Mouse (Mus musculus) heart, embryonic 12.5 days (tissue): ENCODE measurements around the gene Bcas3. TPM values are rescaled to one million over a fixed set of nuclear protein-coding genes. Genes with fewer than 3 reads are reported as not detected.

Experiments used
- ATAC-seq: fragments of 200-750 bp; cut with Nextera tagmentation; 2 replicates; pipeline ENCODE4 v1.8.0; 2017; ENCODE audit warnings: moderate TSS enrichment, moderate library complexity; ENCODE audit not compliant: insufficient number of reproducible peaks, low FRiP score
- H3K27ac ChIP-seq: fragments of 300-500 bp; sonication (generic); 2 replicates; pipeline ENCODE4 v1.5.1; 2016; ENCODE audit warnings: mild to moderate bottlenecking, moderate library complexity; ENCODE audit not compliant: poor library complexity, severe bottlenecking
- H3K27me3 ChIP-seq: fragments of 300-500 bp; sonication (generic); replicated peaks from 2 replicates; pipeline ENCODE4 v1.6.1; 2016; ENCODE audit warnings: mild to moderate bottlenecking, moderate library complexity
- H3K36me3 ChIP-seq: fragments of 300-500 bp; sonication (generic); 2 replicates; pipeline ENCODE4 v1.6.1; 2016; ENCODE audit warnings: mild to moderate bottlenecking, moderate library complexity
- H3K4me1 ChIP-seq: fragments of 300-500 bp; sonication (generic); replicated peaks from 2 replicates; pipeline ENCODE4 v1.6.1; 2016; ENCODE audit warnings: mild to moderate bottlenecking
- H3K4me2 ChIP-seq: fragments of 300-500 bp; sonication (generic); 2 replicates; pipeline ENCODE4 v1.6.1; 2016; ENCODE audit warnings: mild to moderate bottlenecking, moderate library complexity
- H3K4me3 ChIP-seq: fragments of 300-500 bp; sonication (generic); 2 replicates; pipeline ENCODE4 v1.5.1; 2016; ENCODE audit warnings: mild to moderate bottlenecking
- H3K9ac ChIP-seq: fragments of 300-500 bp; sonication (generic); 2 replicates; pipeline ENCODE4 v1.6.1; 2016; ENCODE audit warnings: mild to moderate bottlenecking, moderate library complexity
- H3K9me3 ChIP-seq: fragments of 300-500 bp; sonication (generic); replicated peaks from 2 replicates; pipeline ENCODE4 v1.6.1; 2016; ENCODE audit warnings: mild to moderate bottlenecking, moderate library complexity
- WGBS: fragments of 180-500 bp; shearing (Covaris S2); methylation state at CpG from one replicate; pipeline ENCODE4 v1.1.7; 2016; 5-methylcytosine and 5-hydroxymethylcytosine counted together
- polyA plus RNA-seq: library from polyadenylated mRNA; unstranded; fragments of >200 nt; fragmentation: Nextera tagmentation; extraction: Ambion mirVana; gene quantifications from 2 replicates; pipeline ENCODE4 v1.2.1, GENCODE M21; 2016

Gene Bcas3
- polyA plus RNA-seq, 1 experiment from 2014 or later: 16.1 TPM

- Histone ChIP-seq H3K4me1 (peaks cover 21% of the 10 kb centered on the region), H3K9me3 (no peaks in the 10 kb centered on the region), H3K27ac (no peak overlapping the region), H3K36me3 (no peaks in the 10 kb centered on the region), H3K9ac (no peak overlapping the region), H3K4me3 (no peak overlapping the region), H3K4me2 (no peak overlapping the region), H3K27me3 (no peaks in the 10 kb centered on the region)
- no peak for ATAC-seq
- 55% methylated on average over 7 of the region's 7 CpGs for WGBS
Measured at GRCm38 (mm10) chr11:85734317-85735211, 381.6 kb downstream of the Bcas3 start.

- ATAC-seq: no peak
- H3K4me2 ChIP-seq: no peak overlapping the region
- no peak overlapping the region for H3K4me3 ChIP-seq
- no peak overlapping the region for H3K9ac ChIP-seq
- H3K36me3 ChIP-seq: no peaks in the 10 kb centered on the region
- no peak overlapping the region for H3K27ac ChIP-seq
- 55% methylated on average over 9 of the region's 9 CpGs for WGBS
- no peaks in the 10 kb centered on the region for H3K9me3 ChIP-seq
- peaks cover 31% of the 10 kb centered on the region for H3K4me1 ChIP-seq
- H3K27me3 ChIP-seq: 0 out of 2 replicates have a peak, but pooled peaks cover 3% of the 10 kb centered on the region
Measured at GRCm38 (mm10) chr11:85737227-85737626, 384.3 kb downstream of the Bcas3 start.

GRCm38 (mm10) chr11:85737893-85738292 is 384.9 kb downstream of the Bcas3 start:
- H3K4me3 ChIP-seq: no peak overlapping the region
- H3K27me3 ChIP-seq: 0 out of 2 replicates have a peak, but pooled peaks cover 3% of the 10 kb centered on the region
- peaks cover 31% of the 10 kb centered on the region for H3K4me1 ChIP-seq
- no peak for ATAC-seq
- no peak overlapping the region for H3K27ac ChIP-seq
- H3K9me3 ChIP-seq: no peaks in the 10 kb centered on the region
- 65% methylated on average over 3 of the region's 3 CpGs for WGBS
- no peak overlapping the region for H3K9ac ChIP-seq
- no peak overlapping the region for H3K4me2 ChIP-seq
- H3K36me3 ChIP-seq: no peaks in the 10 kb centered on the region

- Histone ChIP-seq H3K4me3 (no peak overlapping the region), H3K4me2 (no peak overlapping the region), H3K27me3 (peaks cover 4% of the 10 kb centered on the region; the same call in 1 of the 2 replicates), H3K4me1 (peaks cover 27% of the 10 kb centered on the region), H3K27ac (no peak overlapping the region), H3K36me3 (no peaks in the 10 kb centered on the region), H3K9me3 (no peaks in the 10 kb centered on the region), H3K9ac (no peak overlapping the region)
- no peak for ATAC-seq
- WGBS: 46% methylated on average over 5 of the region's 5 CpGs
Measured at GRCm38 (mm10) chr11:85738585-85738984, 385.6 kb downstream of the Bcas3 start.

- ATAC-seq: no peak
- WGBS: 34% methylated on average over 6 of the region's 6 CpGs
- Histone ChIP-seq H3K9me3 (no peaks in the 10 kb centered on the region), H3K4me3 (no peak overlapping the region), H3K36me3 (no peaks in the 10 kb centered on the region), H3K4me1 (peaks cover 22% of the 10 kb centered on the region), H3K9ac (no peak overlapping the region), H3K4me2 (no peak overlapping the region), H3K27me3 (peaks cover 9% of the 10 kb centered on the region; the same call in 1 of the 2 replicates), H3K27ac (peak overlapping the region; percentile 3; the same call in 1 of the 2 replicates)
Measured at GRCm38 (mm10) chr11:85739266-85739977, 386.5 kb downstream of the Bcas3 start.

- Histone ChIP-seq H3K9me3 (no peaks in the 10 kb centered on the region), H3K4me3 (no peak overlapping the region), H3K36me3 (no peaks in the 10 kb centered on the region), H3K27ac (no peak overlapping the region), H3K9ac (no peak overlapping the region), H3K4me2 (no peak overlapping the region), H3K27me3 (peaks cover 11% of the 10 kb centered on the region), H3K4me1 (peaks cover 4% of the 10 kb centered on the region)
- no peak for ATAC-seq
- WGBS: 69% methylated on average over 7 of the region's 7 CpGs
Measured at GRCm38 (mm10) chr11:85746373-85746772, 393.4 kb downstream of the Bcas3 start.

GRCm38 (mm10) chr11:85748891-85749290 is 395.9 kb downstream of the Bcas3 start:
- WGBS: 86% methylated on average over 2 of the region's 2 CpGs
- no peaks in the 10 kb centered on the region for H3K36me3 ChIP-seq
- ATAC-seq: no peak
- H3K27ac ChIP-seq: no peak overlapping the region
- no peak overlapping the region for H3K9ac ChIP-seq
- H3K4me2 ChIP-seq: no peak overlapping the region
- peaks cover 7% of the 10 kb centered on the region for H3K27me3 ChIP-seq
- H3K4me1 ChIP-seq: peaks cover 6% of the 10 kb centered on the region
- no peaks in the 10 kb centered on the region for H3K9me3 ChIP-seq
- no peak overlapping the region for H3K4me3 ChIP-seq

- 43% methylated on average over 11 of the region's 11 CpGs for WGBS
- Histone ChIP-seq H3K4me1 (peaks cover 6% of the 10 kb centered on the region), H3K36me3 (no peaks in the 10 kb centered on the region), H3K9me3 (no peaks in the 10 kb centered on the region), H3K9ac (no peak overlapping the region), H3K4me3 (no peak overlapping the region), H3K27ac (no peak overlapping the region), H3K4me2 (no peak overlapping the region), H3K27me3 (peaks cover 2% of the 10 kb centered on the region; the same call in 1 of the 2 replicates)
- no peak for ATAC-seq
Measured at GRCm38 (mm10) chr11:85751171-85751570, 398.2 kb downstream of the Bcas3 start.

- H3K36me3 ChIP-seq: no peaks in the 10 kb centered on the region
- no peak overlapping the region for H3K9ac ChIP-seq
- H3K4me3 ChIP-seq: no peak overlapping the region
- WGBS: 73% methylated on average over 13 of the region's 13 CpGs
- H3K4me2 ChIP-seq: no peak overlapping the region
- H3K9me3 ChIP-seq: no peaks in the 10 kb centered on the region
- H3K27ac ChIP-seq: no peak overlapping the region
- no peaks in the 10 kb centered on the region for H3K27me3 ChIP-seq
- no peak for ATAC-seq
- peaks cover 9% of the 10 kb centered on the region for H3K4me1 ChIP-seq
Measured at GRCm38 (mm10) chr11:85754631-85755502, 401.9 kb downstream of the Bcas3 start.

GRCm38 (mm10) chr11:85755503-85756044 is 402.6 kb downstream of the Bcas3 start:
- H3K4me1 ChIP-seq: peaks cover 16% of the 10 kb centered on the region
- ATAC-seq: no peak
- 0 out of 2 replicates have a peak, but pooled peaks cover under 1% of the 10 kb centered on the region for H3K27me3 ChIP-seq
- no peak overlapping the region for H3K4me2 ChIP-seq
- H3K9me3 ChIP-seq: no peaks in the 10 kb centered on the region
- H3K36me3 ChIP-seq: no peaks in the 10 kb centered on the region
- 94% methylated on average over 2 of the region's 2 CpGs for WGBS
- H3K9ac ChIP-seq: no peak overlapping the region
- H3K27ac ChIP-seq: no peak overlapping the region
- no peak overlapping the region for H3K4me3 ChIP-seq
